Mouse (Mus musculus) forelimb bud, embryonic 11.5 days (tissue): ENCODE results near the gene Cct5.

Source experiments
- DNase-seq: peaks from one replicate; pipeline ENCODE4 v3.0.0-alpha.2; 2012; ENCODE audit warnings: low read depth, low spot score

The Cct5 gene

GRCm38 (mm10) chr15:31601646-31602374 lies at the start of gene Cct5, which contains the start of gene Fam173b:
Gene Cct5 (minus strand): TSS chr15:31601804.
Gene Fam173b (plus strand): TSS chr15:31601852.
- DNase-seq: peak; percentile 99

DNA sequence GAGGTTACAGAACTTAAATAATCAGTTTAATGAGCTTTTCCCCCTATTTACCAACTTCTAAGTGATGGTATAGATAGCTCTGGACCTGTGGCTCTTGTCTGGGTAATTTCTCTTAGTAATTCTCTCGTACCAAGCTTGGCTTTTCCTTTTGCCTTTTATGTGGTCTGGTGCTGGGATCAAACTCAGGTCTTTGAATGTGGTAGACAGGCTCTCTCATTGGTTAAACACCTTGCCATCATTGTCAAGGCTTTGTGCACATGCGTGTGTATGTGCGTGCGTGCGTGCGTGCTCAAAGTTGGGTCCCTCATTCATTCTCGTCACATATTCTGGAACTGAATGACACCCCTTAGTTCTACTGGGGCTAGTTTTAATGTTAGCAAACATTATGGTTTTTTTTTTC lies 49.2 kb upstream of the Cct5 start:
- DNase-seq: no peak

GRCm38 (mm10) chr15:31649691-31650090 lies 48.1 kb upstream of the Cct5 start:
- no peak for DNase-seq

GRCm38 (mm10) chr15:31647851-31648569 lies 46.4 kb upstream of the Cct5 start:
- DNase-seq: no peak

DNA sequence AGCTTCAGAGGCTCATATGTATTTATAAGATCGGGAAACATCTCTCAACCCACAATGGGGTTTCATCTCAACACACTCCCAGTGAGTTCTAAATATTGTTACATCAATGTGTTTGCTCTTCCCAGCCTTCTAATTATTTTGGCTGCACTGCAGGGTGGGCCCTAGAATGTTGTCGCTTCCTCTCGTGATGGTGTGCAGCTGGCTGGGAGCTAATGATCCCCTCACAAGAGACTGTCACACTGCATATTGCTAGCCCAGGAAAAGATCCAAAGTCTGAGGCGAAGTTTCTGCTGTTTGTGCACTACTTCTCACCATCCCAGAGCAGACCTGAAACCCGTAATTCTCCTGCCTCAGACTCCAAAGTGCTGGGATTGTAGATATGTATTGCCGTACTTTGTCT lies 45.6 kb upstream of the Cct5 start:
- no peak for DNase-seq

- no peak for DNase-seq
Observed at GRCm38 (mm10) chr15:31636091-31636595, 34.5 kb upstream of the Cct5 start.

GRCm38 (mm10) chr15:31634582-31634981 lies 33.0 kb upstream of the Cct5 start:
- DNase-seq: no peak

GRCm38 (mm10) chr15:31632478-31632877 lies 30.9 kb upstream of the Cct5 start:
- no peak for DNase-seq

- no peak for DNase-seq
Observed at GRCm38 (mm10) chr15:31631396-31631858, 29.8 kb upstream of the Cct5 start.

- no peak for DNase-seq
Observed at GRCm38 (mm10) chr15:31629556-31629955, 28.0 kb upstream of the Cct5 start.

DNA sequence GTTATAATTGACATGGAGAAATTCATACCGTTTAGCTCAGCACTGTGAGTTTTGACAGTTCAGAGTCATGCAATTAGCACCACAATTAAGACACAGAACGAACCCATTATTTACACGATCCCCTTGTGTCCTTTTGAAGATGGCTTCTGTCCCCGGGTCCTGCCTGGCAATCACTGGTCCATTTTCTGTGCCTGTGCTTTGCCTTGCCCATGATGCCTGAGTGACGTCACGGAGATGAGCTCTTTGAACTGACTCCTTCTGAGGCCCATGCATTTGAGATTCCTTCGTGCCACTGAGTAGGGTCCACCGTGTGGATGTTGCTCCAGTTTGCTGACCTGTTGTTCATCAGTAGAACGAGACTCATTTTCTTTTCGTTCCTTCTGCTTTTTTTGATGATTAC lies 26.6 kb upstream of the Cct5 start:
- DNase-seq: no peak

DNA sequence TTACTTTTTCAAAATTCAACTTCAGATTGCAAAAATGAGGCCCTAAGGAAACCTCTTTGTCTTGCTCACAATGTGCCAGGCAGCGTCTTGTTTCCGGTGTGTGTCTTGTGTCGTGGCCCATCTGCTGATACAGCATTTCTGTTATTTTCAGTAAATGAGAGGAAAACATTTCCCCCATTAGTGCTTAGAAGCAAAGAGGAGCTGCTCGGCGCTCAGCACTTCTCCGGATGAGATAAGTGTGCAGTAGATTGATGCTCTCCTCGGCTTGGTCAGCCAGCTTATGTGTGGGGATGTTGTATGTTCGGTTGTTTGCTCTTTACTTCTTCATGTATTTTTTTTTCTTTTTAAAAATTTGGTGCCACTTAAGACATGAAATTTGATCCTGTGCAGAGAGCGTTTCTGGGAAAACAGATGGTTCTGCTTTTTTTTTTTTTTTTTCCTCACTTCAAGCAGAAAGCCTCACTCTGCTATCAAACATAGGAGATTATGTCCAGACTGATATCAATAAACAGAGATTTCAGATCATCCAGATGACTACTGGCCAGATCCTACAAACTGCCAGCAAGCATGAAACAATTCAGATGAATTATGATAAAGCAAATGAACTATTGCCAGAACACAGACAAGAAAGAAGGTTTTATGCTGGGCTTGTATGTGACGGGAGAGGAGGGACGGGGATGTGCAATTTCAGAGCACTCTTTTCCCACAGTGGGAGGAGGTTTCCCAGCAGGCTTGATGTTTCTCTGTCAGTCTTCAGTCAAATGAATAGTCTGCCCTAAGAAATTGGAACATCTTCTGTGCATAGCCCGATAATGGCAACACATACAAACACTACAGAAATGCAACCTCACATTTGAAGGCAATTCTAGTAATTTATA lies 25.9 kb upstream of the Cct5 start:
- no peak for DNase-seq

GRCm38 (mm10) chr15:31619521-31619920 lies 17.9 kb upstream of the Cct5 start:
- no peak for DNase-seq

- no peak for DNase-seq
Observed at GRCm38 (mm10) chr15:31617261-31617660, 15.7 kb upstream of the Cct5 start.

DNA sequence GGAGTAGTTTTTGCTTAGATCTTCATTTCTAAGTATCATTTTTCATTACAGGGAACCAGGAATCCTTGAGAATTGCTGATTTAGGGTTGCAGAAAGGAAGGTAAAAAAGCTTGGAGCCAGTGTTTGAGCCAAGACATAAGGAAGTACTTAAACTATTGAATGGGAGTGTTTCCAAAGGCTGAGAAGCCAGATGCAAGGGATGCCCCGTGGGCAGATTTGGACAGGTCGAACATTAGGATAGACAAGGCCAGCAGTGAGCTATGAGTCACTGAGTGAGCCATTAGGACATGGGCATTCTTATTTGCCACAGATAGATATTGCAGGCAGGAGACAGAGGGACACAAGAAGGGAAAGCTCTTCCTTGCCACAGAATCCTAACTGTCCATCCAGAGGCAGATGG lies 13.1 kb upstream of the Cct5 start:
- no peak for DNase-seq

DNA sequence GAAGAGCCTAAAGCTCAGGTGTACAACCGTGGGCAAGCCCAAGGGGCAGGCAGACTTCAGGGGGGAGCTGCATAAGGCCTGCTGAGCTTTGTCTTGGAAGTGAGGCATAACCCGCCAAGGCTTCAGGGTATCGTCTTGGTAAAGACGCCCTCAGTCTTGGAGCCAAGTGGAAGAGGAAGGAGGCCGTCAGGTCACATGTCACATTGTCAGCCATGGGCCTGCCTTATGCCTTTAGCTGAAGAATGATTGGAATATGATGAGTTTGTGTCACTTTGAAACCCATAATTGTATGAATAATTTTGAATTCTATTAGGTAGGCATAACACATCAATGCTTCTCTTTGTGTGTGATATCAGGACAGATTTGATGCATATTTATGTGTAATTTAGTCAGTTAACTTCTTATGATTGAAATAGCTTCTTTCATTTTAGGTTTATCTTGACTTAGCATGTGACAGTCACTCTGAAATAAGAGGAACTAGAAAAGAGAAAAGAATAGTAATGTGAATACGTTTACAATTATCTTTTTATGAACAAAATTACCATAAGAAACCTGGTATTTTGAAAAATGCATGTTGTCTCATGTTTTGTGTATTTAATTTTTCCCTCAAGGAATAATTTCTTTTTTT lies 12.3 kb upstream of the Cct5 start:
- no peak for DNase-seq

- no peak for DNase-seq
Observed at GRCm38 (mm10) chr15:31611976-31612375, 10.4 kb upstream of the Cct5 start.

GRCm38 (mm10) chr15:31611027-31611426 lies 9.4 kb upstream of the Cct5 start:
- no peak for DNase-seq

GRCm38 (mm10) chr15:31606821-31607220 lies 5.2 kb upstream of the Cct5 start:
- no peak for DNase-seq

GRCm38 (mm10) chr15:31603113-31603512 lies 1.5 kb upstream of the Cct5 start:
- no peak for DNase-seq

GRCm38 (mm10) chr15:31602426-31602825 lies 822 bp upstream of the Cct5 start:
- peak; percentile 67 for DNase-seq
